Mouse (Mus musculus): Measurements from ENCODE around the gene Ldb2.

The Ldb2 gene

DNA sequence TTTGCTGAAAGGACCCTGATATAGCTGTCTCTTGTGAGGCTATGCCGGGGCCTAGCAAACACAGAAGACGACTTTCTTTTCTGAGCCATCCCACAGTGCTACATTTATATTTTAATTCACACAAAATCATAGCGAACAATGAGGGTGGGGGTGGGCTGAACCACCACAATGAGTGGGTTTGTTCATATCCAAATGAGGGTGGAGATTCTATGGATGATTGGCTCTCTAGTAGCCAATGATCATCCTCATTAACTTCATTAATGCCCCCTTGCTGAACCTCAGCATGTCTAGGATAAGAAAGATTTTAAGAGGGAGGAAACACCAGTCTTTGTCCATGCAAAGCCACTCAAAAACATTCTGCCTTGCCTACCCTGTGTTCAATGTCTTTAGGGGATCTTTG, 156.4 kb downstream of the Ldb2 start:
- DNase-seq = no peak

DNA sequence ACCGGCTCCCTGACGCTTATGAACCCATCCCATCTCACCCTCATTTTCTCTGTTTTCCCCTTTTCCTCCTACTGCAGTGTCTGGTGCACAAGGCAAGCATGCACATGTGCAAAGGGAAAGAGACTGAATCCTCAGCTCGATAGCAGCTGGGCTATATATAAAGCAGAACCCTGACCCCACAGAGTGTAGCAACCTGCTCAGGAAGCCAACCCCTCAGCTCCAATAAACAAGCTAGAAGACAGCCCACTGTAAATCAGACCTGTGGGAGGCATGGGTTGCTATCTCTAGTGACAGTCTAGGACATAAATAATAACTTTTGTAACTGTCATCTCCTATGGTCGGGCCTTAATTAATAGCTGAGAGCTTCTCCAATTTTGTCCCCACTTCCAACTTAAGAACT, 158.4 kb downstream of the Ldb2 start:
- DNase-seq = no peak

- peak in 1 of 2 experiments; percentile 17 for DNase-seq
These were observed 163.9 kb downstream of the Ldb2 start for GRCm38 (mm10) chr5:44635546-44635945.

GRCm38 (mm10) chr5:44629034-44629625, 170.3 kb downstream of the Ldb2 start:
- DNase-seq = no peak

- no peak for DNase-seq
These were observed 172.0 kb downstream of the Ldb2 start for GRCm38 (mm10) chr5:44627487-44627886.

DNA sequence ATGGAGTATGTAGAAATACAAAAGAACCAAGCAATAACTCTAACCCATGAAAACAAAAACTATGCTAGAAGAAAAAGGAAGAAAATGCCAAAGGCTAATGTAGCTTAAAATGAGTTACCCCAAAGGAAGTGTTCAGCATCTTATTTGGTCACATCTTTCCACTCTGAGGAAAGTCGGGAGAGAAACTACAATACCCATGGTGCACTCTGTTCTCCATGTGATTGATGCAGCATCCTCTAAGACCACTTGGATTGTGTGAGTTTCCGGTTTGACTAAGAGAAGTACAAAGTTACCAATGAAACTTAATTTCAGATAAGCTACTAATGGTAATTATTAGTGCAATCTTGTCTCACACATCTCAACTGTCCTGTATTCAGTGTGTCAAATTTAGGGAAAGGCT, 172.6 kb downstream of the Ldb2 start:
- no peak for DNase-seq

- DNase-seq = peak; percentile 73 to 78
These were observed 173.4 kb downstream of the Ldb2 start for GRCm38 (mm10) chr5:44626114-44626513.

GRCm38 (mm10) chr5:44615677-44616076, 183.8 kb downstream of the Ldb2 start:
- no peak for DNase-seq

GRCm38 (mm10) chr5:44608901-44609300, 190.6 kb downstream of the Ldb2 start:
- DNase-seq = peak in 1 of 2 experiments; percentile 16

GRCm38 (mm10) chr5:44601340-44601739, 198.1 kb downstream of the Ldb2 start:
- DNase-seq = peak in 1 of 2 experiments; percentile 19

DNA sequence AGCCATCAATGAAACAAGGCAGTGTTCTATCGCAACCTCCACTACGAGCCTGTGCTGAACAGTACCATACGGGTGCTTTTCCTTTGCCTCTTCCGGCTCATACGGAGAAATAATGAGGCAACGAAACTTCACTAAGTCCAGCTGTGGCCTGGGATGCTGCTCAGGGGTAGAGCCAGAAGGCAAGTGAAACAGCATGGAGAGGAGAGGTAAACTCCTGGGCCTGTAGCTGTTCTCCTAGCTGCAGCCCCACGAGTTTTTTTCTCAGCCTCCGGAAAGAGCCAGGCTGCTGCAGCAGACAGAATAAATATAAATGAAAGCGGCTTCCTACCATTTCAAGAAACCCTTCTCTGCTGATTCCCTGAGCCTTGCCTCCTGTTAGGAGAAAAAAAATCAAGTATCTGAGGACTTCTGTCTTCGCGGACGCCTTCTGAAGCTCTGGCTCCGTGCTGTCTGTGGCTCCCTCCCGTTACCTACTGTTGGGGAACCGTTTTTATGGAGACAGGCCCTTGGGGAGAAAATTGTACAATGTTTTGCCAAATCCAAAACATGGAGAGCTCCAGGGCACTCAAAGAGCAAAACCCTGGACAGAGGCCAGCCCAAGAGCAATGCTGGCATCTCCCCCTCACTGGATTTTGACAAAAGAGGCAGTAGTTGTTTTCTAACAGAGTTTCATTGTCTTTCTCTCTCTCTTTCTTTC, 205.8 kb downstream of the Ldb2 start:
- peak; percentile 38 to 54 for DNase-seq

- DNase-seq = peak; percentile 14 to 24
These were observed 208.7 kb downstream of the Ldb2 start for GRCm38 (mm10) chr5:44590750-44591149.

GRCm38 (mm10) chr5:44589318-44589717, 210.2 kb downstream of the Ldb2 start:
- no peak for DNase-seq

GRCm38 (mm10) chr5:44586571-44586970, 212.9 kb downstream of the Ldb2 start:
- DNase-seq = peak; percentile 24 to 54

DNA sequence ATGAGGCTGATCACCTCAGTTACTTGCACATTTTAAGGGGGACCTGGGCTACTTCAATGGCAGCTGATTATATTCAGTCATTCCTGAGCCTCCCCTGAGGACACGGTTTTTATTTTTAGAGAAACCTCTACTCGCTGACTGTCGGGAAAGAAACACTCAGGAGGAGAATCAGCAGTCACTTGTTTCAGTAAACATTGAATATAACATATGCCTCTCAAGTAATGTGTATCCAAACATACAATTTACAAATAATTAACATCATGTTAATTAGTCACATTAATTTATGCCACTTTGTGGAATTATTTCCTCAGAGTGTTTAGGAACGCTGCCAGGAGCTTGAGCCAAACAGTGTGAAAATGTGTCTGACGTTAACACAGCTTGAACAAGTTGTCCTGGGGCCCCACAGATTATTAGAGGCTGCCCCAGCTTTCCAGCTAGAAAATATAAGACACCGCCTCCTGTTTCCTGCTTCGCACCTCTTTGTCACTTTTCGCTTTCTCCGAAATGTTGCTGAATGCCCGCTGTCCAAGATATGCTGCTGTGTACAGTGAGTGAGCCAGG, 219.5 kb downstream of the Ldb2 start:
- DNase-seq = peak; percentile 28 to 37

GRCm38 (mm10) chr5:44576682-44577349, 222.7 kb downstream of the Ldb2 start:
- no peak for DNase-seq

DNA sequence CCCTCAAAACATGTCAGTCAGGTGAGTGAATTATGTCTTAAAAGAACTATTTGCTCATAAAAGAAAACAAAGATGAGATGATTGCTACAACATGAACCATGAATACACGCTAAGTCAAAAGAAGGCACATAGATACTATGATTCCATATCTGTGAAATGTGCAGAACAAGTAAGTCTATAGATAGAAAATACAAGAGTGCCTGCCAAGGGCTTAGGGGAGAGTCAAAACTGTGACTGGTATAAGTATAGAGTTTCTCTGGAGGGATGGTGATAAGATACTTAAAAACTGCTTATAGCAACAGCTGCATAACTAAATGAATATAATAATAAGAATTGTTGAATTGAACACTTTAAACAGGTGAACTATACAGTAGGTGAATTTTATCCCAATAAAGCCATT, 224.8 kb downstream of the Ldb2 start:
- no peak for DNase-seq

DNA sequence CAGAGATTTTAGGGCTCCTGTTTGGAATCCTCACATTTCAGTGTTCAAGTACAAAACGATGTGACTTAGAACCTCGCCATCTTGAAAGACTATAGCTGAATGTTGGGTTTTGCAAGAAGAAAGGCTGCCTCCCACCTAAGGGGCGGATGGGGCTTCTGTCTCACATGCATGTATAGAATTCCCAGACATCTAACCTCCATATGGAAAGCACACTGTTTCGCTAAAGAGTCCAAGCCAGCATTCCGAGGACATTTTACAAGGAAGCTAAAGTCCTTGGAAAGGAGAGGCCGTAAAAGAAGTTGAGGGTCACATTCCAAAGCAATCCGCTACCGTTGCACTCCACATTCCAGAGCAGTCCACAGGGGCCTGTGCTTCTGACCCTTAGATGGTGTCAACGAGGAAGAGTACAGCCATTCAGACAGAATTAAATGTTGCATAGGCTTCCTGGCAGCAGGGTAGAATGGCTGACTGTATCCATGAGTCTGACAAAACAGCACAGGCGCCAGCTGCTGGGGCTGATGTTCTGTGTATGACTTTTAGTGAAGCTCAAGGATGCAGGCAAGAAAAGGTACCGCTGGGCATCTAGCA, 245.6 kb downstream of the Ldb2 start:
- DNase-seq = peak; percentile 55 to 64

GRCm38 (mm10) chr5:44553155-44553554, 246.3 kb downstream of the Ldb2 start:
- no peak for DNase-seq

DNA sequence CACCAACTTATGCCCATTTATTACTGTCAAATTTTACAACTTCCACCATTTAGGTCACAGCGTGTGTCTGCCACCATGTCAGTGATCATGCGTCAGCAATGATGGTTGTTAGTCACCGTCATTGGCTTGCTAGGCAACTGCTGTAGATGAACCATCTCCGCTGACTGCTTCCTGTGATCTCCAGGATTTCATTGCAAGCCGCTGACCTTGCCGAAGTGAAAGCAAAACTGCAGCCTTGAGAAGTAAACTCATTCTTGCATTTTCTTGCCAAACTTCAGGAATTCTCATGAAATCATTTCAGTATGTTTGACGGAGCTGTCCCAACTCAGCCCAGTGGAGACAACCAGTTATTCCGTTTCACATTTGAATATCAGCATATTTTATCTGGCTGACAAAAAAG, 247.4 kb downstream of the Ldb2 start:
- peak in 1 of 2 experiments; percentile 32 for DNase-seq

DNA sequence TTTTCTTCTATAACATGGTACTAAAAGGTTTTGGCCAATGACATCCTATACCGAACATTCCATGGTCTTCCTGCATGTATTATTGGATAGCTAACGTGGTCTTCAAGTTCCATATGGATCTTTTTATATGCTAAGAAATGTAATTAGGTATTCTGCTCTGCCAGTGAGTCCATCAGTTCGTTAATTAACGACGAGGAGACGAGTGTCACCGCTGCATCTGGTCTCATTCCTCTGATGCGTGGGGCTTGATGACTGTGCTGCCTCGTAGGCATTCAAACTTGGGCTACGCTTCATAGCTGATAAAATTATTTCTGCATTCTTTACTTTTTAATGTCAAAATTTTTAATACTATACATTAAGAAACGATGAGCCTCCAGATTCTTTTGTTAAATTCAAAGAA, 251.0 kb downstream of the Ldb2 start:
- no peak for DNase-seq

GRCm38 (mm10) chr5:44543472-44544132, 255.9 kb downstream of the Ldb2 start:
- no peak for DNase-seq

GRCm38 (mm10) chr5:44541748-44542147, 257.7 kb downstream of the Ldb2 start:
- DNase-seq = peak; percentile 73 to 77
